Mouse (Mus musculus): ENCODE data around the gene Vezt. TPM values are rescaled to one million over a fixed set of nuclear protein-coding genes. Genes with fewer than 3 reads are reported as not detected.

The Vezt gene
- polyA plus RNA-seq (2012; rRNA removed) = 48.0 and 56.5 TPM in 2 replicates

DNA sequence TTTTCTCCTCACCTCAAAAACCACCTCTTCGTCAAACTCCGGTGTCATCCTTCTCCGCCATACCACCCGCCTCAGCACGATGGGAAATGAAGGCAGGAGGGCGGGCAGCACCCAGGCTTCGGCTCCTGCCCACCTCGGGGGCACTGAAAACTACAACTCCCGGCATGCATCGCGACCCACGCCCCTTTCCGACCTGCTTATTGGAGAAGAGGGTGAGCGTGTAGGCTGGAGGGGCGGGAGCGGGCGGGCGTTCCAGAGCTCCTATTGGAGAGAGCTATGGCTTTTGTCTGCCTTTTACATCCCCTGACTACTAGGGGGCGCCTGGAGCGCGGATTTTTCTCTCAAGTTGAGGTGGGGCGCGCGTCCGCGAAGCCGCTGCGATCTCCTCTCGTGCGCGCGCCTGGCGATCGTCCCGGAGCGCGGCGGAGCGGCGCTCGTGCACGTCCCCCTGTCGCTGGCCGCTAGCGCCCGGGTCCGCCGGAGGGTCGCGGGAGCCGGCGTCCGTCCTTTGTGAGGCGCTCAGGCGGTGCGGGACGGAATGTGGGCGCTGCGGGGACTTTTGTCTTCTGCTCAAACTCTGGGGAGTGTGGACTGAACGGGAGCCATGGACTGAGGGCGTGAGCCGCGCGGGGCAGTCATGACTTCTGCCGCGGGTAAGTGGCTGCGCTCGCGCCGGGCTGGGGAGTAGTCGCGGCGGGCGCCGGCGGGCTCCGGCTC is at the start of gene Vezt, which contains the start of gene Fgd6:
TSS of gene Vezt (minus strand) at position 160 of the 717 bp plus-strand sequence.
TSS of gene Fgd6 (plus strand) at position 344 of the 717 bp plus-strand sequence.

DNA sequence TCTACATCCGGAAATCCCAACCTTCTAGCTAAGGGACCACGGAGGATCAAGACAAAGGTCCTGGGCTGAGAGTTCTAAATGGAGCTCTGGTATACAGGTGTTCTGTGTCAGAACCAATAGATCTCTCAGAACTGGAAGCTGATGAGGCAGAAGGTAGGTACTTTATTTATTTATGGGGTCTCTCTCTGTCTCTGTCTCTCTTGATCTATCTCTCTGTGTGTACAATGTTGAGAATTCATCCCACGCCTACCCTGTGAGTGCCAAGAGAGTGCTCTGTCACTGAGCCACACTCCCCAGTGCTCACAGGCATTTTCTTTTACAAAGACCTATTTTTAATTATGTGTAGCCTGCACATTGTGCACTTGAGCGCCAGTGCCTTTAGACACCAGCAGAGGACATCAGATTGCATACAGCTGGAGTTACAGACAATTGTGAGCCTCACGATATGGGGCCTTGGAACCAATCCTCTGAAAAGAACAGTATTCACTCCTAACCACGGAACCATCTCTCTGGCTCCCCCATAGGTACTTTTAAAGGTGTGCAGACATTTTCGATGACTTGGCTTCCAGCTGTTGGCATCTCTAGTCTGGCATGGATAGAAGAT is 138.5 kb downstream of the Vezt start, which contains the start of gene Metap2:
TSS of gene Metap2 (minus strand) at position 51 of the 604 bp plus-strand sequence.

Other genes with a start within 250 kb of the Vezt start
- 0.75 and 0.92 TPM in 2 replicates for gene Usp44, start 204.3 kb downstream of the Vezt start, polyA plus RNA-seq (2012; rRNA removed)
- gene Metap2, start 138.7 kb downstream of the Vezt start, polyA plus RNA-seq (2012; rRNA removed) = 158 and 165 TPM in 2 replicates
- 4.6 and 5.2 TPM in 2 replicates for gene Fgd6, start 184 bp upstream of the Vezt start, polyA plus RNA-seq (2012; rRNA removed)
- gene Nr2c1, start 112.2 kb upstream of the Vezt start, polyA plus RNA-seq (2012; rRNA removed) = 9.6 and 10.4 TPM in 2 replicates
- gene Ndufa12, start 162.9 kb upstream of the Vezt start, polyA plus RNA-seq (2012; rRNA removed) = 273 and 319 TPM in 2 replicates